Mouse (Mus musculus) right cerebral cortex, postnatal 10 days (tissue): ENCODE data around the gene Atad3a.
"Not testable (repeated sequence)": the region's sequence is repeated elsewhere in the genome, so short reads cannot be mapped to it uniquely, and the experiment has no call there.

Source experiments
- DNase-seq, 2 experiments: peaks; one replicate each; pipeline ENCODE4 v3.0.0; 2021; ENCODE audit warnings: low spot score in 2 of 2

The Atad3a gene

GRCm38 (mm10) chr4:155760613-155761355, at the start of gene Atad3a:
Atad3a (minus strand) TSS chr4:155761093.
- peak; percentile 98 to 99 for DNase-seq

GRCm38 (mm10) chr4:155807841-155808240, 46.9 kb upstream of the Atad3a start:
- DNase-seq, result no peak

- DNase-seq, result peak; percentile 97 to 99
Measured at GRCm38 (mm10) chr4:155803340-155804041, 42.6 kb upstream of the Atad3a start.

GRCm38 (mm10) chr4:155802741-155803339, 41.9 kb upstream of the Atad3a start, which contains the start of gene Mrpl20:
Mrpl20 (plus strand) TSS chr4:155802878.
- no peak for DNase-seq

GRCm38 (mm10) chr4:155802075-155802474, 41.2 kb upstream of the Atad3a start:
- no peak for DNase-seq

GRCm38 (mm10) chr4:155793730-155794129, 32.8 kb upstream of the Atad3a start:
- DNase-seq, result no peak

- DNase-seq, result no peak
Measured at GRCm38 (mm10) chr4:155791240-155791933, 30.5 kb upstream of the Atad3a start.

GRCm38 (mm10) chr4:155790650-155791161, 29.8 kb upstream of the Atad3a start:
- no peak for DNase-seq

- DNase-seq, result no peak
Measured at GRCm38 (mm10) chr4:155790021-155790489, 29.2 kb upstream of the Atad3a start, which contains the start of gene Ankrd65. Ankrd65 (plus strand) TSS chr4:155790439.

GRCm38 (mm10) chr4:155788833-155789232, 27.9 kb upstream of the Atad3a start:
- not testable (repeated sequence) for DNase-seq

GRCm38 (mm10) chr4:155788300-155788699, 27.4 kb upstream of the Atad3a start:
- DNase-seq, result no peak

GRCm38 (mm10) chr4:155785819-155786218, 24.9 kb upstream of the Atad3a start, which contains the start of gene Tmem88b:
Tmem88b (minus strand) TSS chr4:155785874.
- no peak for DNase-seq

GRCm38 (mm10) chr4:155785246-155785645, 24.4 kb upstream of the Atad3a start:
- no peak for DNase-seq

GRCm38 (mm10) chr4:155784081-155784701, 23.3 kb upstream of the Atad3a start:
- peak; percentile 85 for DNase-seq

GRCm38 (mm10) chr4:155783486-155784080, 22.7 kb upstream of the Atad3a start:
- DNase-seq, result no peak

- no peak for DNase-seq
Measured at GRCm38 (mm10) chr4:155780895-155781294, 20.0 kb upstream of the Atad3a start.

- no peak for DNase-seq
Measured at GRCm38 (mm10) chr4:155779498-155779897, 18.6 kb upstream of the Atad3a start.

GRCm38 (mm10) chr4:155777816-155778215, 16.9 kb upstream of the Atad3a start:
- no peak for DNase-seq

- DNase-seq, result peak in 1 of 2 experiments; percentile 37
Measured at GRCm38 (mm10) chr4:155776704-155777335, 15.9 kb upstream of the Atad3a start.

- peak in 1 of 2 experiments; percentile 52 for DNase-seq
Measured at GRCm38 (mm10) chr4:155775855-155776254, 15.0 kb upstream of the Atad3a start.
